Mouse (Mus musculus): ENCODE results near the gene Trex1. TPM values are rescaled to one million over a fixed set of nuclear protein-coding genes. Genes with fewer than 3 reads are reported as not detected.

Gene Trex1
- polyA plus RNA-seq, 1 experiment from 2014 or later = 60.4 TPM

GRCm38 (mm10) chr9:109060898-109061295 is 1.4 kb upstream of the Trex1 start:
- peaks cover 32% of the 10 kb centered on the region for H3K79me2 ChIP-seq (ENCODE audit: inconsistent target)
- WGBS (ENCODE audit: missing documents) = 80% methylated on average over 5 of the region's 5 CpGs
- peaks cover 33% of the 10 kb centered on the region for H3K36me3 ChIP-seq (ENCODE audit: inconsistent target)
- H3K4me3 ChIP-seq (ENCODE audit: inconsistent target) = no peak overlapping the region
- H3K27ac ChIP-seq = no peak overlapping the region

DNA sequence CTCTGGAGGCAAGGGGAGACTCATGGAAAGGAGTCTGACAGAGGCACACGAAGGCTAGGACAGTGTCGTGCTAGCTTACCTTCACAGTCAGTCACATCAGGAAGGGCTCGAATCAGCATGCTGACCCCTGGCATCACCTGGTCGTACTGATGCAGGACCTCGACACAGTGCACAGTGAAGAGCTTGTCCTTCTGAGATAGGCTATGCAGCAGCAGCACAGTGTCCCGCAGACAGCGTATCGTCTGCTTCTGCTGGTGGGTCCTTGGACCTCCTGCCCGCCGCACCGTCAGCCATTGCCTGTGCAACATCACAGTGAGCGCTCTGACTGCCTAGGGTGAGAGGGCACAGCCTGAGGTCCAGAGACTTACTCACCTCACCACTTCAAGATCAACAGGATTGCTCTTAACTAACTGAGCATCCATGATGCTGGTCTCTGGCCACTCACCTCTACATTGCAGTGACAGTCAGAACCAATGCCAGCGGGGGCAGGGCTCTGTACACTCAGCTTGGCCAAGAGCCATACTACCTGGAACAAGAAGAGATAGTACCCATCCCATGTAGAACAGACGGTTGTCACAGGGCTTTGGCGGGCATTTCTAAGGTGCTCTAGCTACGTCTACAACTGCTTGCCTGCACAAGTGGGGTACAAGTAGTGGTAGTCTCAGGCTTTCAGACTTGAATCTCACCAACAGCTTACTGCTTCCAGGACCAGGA is 807 bp upstream of the Trex1 start:
- no peak overlapping the region for H3K4me3 ChIP-seq (ENCODE audit: inconsistent target)
- H3K36me3 ChIP-seq (ENCODE audit: inconsistent target) = peaks cover 29% of the 10 kb centered on the region
- H3K79me2 ChIP-seq (ENCODE audit: inconsistent target) = peaks cover 38% of the 10 kb centered on the region
- 92% methylated on average over 16 of the region's 16 CpGs for WGBS (ENCODE audit: missing documents)
- H3K27ac ChIP-seq = no peak overlapping the region

GRCm38 (mm10) chr9:109058006-109058765 is 1.3 kb downstream of the Trex1 start:
- H3K27ac ChIP-seq = peak overlapping the region; percentile 92

DNA sequence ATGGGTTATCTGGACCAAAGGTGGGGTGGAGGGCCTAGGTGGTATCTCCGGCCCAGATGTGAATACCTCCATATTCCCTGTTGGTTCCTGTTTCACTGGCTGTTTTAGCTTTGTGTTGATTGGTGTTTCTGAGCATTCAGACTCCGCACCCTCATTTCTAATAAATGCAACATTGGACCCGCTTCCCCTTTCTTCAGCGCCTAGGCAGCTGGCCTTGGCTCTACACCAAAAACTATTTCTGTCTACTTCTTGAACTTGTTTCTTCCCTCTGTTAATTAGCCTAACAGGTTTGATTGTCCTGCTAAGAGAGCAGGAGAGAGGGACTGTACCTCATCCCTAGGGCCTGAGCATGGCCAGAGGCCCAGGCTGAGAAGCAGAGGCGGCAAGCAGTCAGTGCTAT is 2.0 kb downstream of the Trex1 start:
- H3K79me2 ChIP-seq (ENCODE audit: inconsistent target) = peaks cover 62% of the 10 kb centered on the region
- 0% methylated on average over 5 of the region's 5 CpGs for WGBS (ENCODE audit: missing documents)
- peak overlapping the region; percentile 92 for H3K27ac ChIP-seq
- peaks cover 16% of the 10 kb centered on the region; the same call in 1 of the 2 replicates for H3K36me3 ChIP-seq (ENCODE audit: inconsistent target)
- peak overlapping the region; percentile 92 for H3K4me3 ChIP-seq (ENCODE audit: inconsistent target)

More at GRCm38 (mm10) chr9:109058006-109058765, 1.3 kb downstream of the Trex1 start:
- 0 out of 2 replicates have a peak, but pooled peaks cover 10% of the 10 kb centered on the region for H3K36me3 ChIP-seq (ENCODE audit: inconsistent target)
- WGBS (ENCODE audit: missing documents) = 62% methylated on average over 19 of the region's 19 CpGs
- peak overlapping the region; percentile 92 for H3K4me3 ChIP-seq (ENCODE audit: inconsistent target)
- peaks cover 56% of the 10 kb centered on the region for H3K79me2 ChIP-seq (ENCODE audit: inconsistent target)

GRCm38 (mm10) chr9:109056916-109057315 is 2.6 kb downstream of the Trex1 start:
- peaks cover 69% of the 10 kb centered on the region for H3K79me2 ChIP-seq (ENCODE audit: inconsistent target)
- peak overlapping the region; percentile 92 for H3K27ac ChIP-seq
- 72% methylated on average over 4 of the region's 4 CpGs for WGBS (ENCODE audit: missing documents)
- peak overlapping the region; percentile 92 for H3K4me3 ChIP-seq (ENCODE audit: inconsistent target)
- H3K36me3 ChIP-seq (ENCODE audit: inconsistent target) = peaks cover 22% of the 10 kb centered on the region; the same call in 1 of the 2 replicates

- 91% methylated on average over 17 of the region's 17 CpGs for WGBS (ENCODE audit: missing documents)
- Histone ChIP-seq H3K36me3 (ENCODE audit: inconsistent target) (peaks cover 29% of the 10 kb centered on the region; the same call in 1 of the 2 replicates), H3K79me2 (ENCODE audit: inconsistent target) (peaks cover 76% of the 10 kb centered on the region), H3K4me3 (ENCODE audit: inconsistent target) (peak overlapping the region; percentile 92; the same call in 1 of the 2 replicates), H3K27ac (peak overlapping the region; percentile 92)
Observed at GRCm38 (mm10) chr9:109056081-109056690, 3.3 kb downstream of the Trex1 start.

DNA sequence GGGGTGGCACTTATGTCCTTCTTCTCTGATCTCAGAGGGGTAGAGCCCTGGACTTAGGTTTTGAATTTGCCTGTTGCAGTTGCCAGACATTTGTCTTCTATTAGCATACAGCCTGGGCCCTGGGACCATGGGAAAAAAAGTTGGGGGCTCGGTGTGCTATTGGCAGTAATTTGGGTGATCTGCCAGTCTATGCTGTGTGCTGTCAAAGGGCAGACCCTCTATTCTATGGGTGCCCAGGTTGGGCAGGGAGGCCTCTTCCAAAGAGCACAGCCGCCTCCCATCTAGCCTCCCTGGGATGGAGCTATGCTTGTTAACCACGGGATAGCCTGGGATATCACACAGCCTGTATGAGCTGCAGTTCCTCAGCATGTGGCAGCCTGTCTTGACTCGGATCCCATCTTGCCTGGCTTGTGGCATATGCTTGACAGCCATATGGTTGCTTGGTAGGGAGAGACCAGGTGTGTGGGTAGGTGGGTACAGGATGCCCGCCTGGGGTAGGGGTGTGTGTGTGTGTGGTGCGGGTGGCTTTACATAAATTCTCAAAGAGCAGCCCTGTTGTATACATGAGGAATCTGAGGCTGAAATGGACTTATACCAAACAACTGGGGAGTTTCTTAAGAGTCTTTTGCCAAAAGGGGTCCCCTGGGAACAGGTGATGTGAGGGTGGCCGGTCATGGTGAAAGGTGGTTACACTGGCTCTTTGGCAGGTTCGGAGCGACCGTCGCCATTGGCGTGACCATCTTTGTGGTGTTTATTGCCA is 4.1 kb downstream of the Trex1 start:
- peak overlapping the region; percentile 92 for H3K27ac ChIP-seq
- H3K36me3 ChIP-seq (ENCODE audit: inconsistent target) = peaks cover 29% of the 10 kb centered on the region; the same call in 1 of the 2 replicates
- peak overlapping the region; percentile 38 for H3K4me3 ChIP-seq (ENCODE audit: inconsistent target)
- H3K79me2 ChIP-seq (ENCODE audit: inconsistent target) = peaks cover 83% of the 10 kb centered on the region
- WGBS (ENCODE audit: missing documents) = 84% methylated on average over 11 of the region's 12 CpGs

- Histone ChIP-seq H3K36me3 (ENCODE audit: inconsistent target) (peaks cover 36% of the 10 kb centered on the region; the same call in 1 of the 2 replicates), H3K27ac (peak overlapping the region; percentile 92), H3K79me2 (ENCODE audit: inconsistent target) (peaks cover 91% of the 10 kb centered on the region), H3K4me3 (ENCODE audit: inconsistent target) (peak overlapping the region; percentile 38)
- WGBS (ENCODE audit: missing documents) = 0% methylated on average over 7 of the region's 7 CpGs
Observed at GRCm38 (mm10) chr9:109054712-109055111, 4.8 kb downstream of the Trex1 start.

GRCm38 (mm10) chr9:109053851-109054250 is 5.7 kb downstream of the Trex1 start:
- Histone ChIP-seq H3K36me3 (ENCODE audit: inconsistent target) (peaks cover 44% of the 10 kb centered on the region; the same call in 1 of the 2 replicates), H3K4me3 (ENCODE audit: inconsistent target) (no peak overlapping the region), H3K27ac (peak overlapping the region; percentile 92), H3K79me2 (ENCODE audit: inconsistent target) (peaks cover 96% of the 10 kb centered on the region)
- 66% methylated on average over 6 of the region's 6 CpGs for WGBS (ENCODE audit: missing documents)

DNA sequence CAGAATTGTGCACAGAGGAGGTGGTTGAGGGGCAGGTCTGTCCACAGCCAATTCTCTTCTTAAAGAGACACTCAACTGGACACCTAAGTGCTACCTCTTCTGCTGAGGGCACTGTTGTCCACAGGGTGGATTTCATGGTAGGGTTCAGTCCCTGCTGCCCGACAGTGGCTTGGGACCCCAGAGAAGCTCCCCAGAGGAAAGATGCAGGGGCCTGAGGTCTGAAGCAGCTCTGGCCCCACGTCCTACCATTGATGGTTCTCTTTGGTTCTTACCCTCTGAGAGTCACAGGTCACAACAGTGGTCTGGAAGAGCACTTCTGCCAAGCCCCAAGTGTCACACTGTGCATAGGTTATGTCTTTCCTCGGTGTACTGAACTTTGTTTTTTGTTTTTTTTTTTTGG is 6.2 kb downstream of the Trex1 start:
- Histone ChIP-seq H3K4me3 (ENCODE audit: inconsistent target) (no peak overlapping the region), H3K27ac (no peak overlapping the region), H3K36me3 (ENCODE audit: inconsistent target) (peaks cover 49% of the 10 kb centered on the region; the same call in 1 of the 2 replicates), H3K79me2 (ENCODE audit: inconsistent target) (peaks cover 96% of the 10 kb centered on the region)
- 82% methylated on average over 3 of the region's 3 CpGs for WGBS (ENCODE audit: missing documents)

GRCm38 (mm10) chr9:109052490-109053260 is 6.9 kb downstream of the Trex1 start:
- Histone ChIP-seq H3K27ac (no peak overlapping the region), H3K36me3 (ENCODE audit: inconsistent target) (peaks cover 49% of the 10 kb centered on the region; the same call in 1 of the 2 replicates), H3K79me2 (ENCODE audit: inconsistent target) (peaks cover 96% of the 10 kb centered on the region), H3K4me3 (ENCODE audit: inconsistent target) (no peak overlapping the region)
- WGBS (ENCODE audit: missing documents) = 83% methylated on average over 9 of the region's 9 CpGs

- H3K36me3 ChIP-seq (ENCODE audit: inconsistent target) = peaks cover 49% of the 10 kb centered on the region; the same call in 1 of the 2 replicates
- 75% methylated on average over 8 of the region's 10 CpGs for WGBS (ENCODE audit: missing documents)
- H3K4me3 ChIP-seq (ENCODE audit: inconsistent target) = no peak overlapping the region
- no peak overlapping the region for H3K27ac ChIP-seq
- peaks cover 88% of the 10 kb centered on the region for H3K79me2 ChIP-seq (ENCODE audit: inconsistent target)
Observed at GRCm38 (mm10) chr9:109051651-109052489, 7.7 kb downstream of the Trex1 start.

All from macrophage (primary cell).